Mouse (Mus musculus): Measurements from ENCODE around the gene Fus. TPM values are rescaled to one million over a fixed set of nuclear protein-coding genes. Genes with fewer than 3 reads are reported as not detected.

Gene Fus
- polyA plus RNA-seq, 1 experiment from 2014 or later = 215 TPM

DNA sequence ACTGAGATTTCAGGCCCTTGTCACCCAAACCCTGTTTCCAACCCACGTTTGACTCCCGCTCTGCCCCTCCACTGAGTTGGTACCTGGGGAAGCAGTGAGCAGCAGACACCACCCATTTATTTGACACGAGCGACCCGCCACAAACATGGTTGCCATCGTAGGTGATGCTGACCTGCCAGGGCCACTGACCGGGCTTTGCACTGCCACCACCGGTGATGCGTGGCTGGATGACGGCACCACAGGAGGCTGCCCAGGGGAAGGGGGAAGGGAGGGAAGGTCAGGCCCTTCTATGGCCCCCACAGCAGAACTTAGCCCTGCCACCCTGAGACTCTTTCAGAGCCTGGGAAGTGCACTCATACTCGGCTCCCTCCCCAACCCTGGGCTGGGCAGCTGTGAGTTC, 39.5 kb upstream of the Fus start:
- H3K4me1 ChIP-seq (ENCODE audit: control insufficient read depth, insufficient read depth, low read length) = peaks cover 49% of the 10 kb centered on the region
- H3K27me3 ChIP-seq (replicated peaks; ENCODE audit: control insufficient read depth, insufficient read depth, low read length) = no peaks in the 10 kb centered on the region
- WGBS = 81% methylated on average over 11 of the region's 11 CpGs
- H3K9ac ChIP-seq (ENCODE audit: low read depth, low read length) = peak overlapping the region; percentile 75
- peaks cover 5% of the 10 kb centered on the region; the same call in 1 of the 2 replicates for H3K36me3 ChIP-seq (ENCODE audit: control insufficient read depth, insufficient read depth, low read length)
- peak overlapping the region; percentile 42 for H3K4me2 ChIP-seq (ENCODE audit: low read depth, low read length)
- ATAC-seq = no peak
- no peaks in the 10 kb centered on the region for H3K9me3 ChIP-seq (ENCODE audit: control insufficient read depth, low read length)
- H3K4me3 ChIP-seq (ENCODE audit: low read length) = peak overlapping the region; percentile 57
- H3K27ac ChIP-seq (ENCODE audit: low read length) = peak overlapping the region; percentile 83

DNA sequence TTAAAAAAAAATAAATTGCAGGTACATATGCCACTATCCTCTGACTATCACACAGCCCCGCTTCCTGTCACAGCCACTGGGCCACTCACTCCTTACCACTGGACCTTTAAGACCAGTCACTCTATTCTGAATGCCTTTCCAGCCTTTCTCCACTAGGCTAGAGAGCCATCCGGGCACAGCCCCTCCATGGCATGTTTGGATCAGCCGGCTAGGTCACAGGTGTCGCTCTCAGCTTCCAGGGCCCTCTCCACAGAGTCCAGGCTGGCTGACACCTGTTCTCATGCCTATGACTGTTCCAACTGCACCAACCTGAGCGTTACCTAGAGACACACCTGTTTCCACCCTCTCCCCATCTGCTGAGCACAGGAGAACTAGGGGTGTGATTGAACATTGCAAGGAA, 38.7 kb upstream of the Fus start:
- Histone ChIP-seq H3K9me3 (ENCODE audit: control insufficient read depth, low read length) (no peaks in the 10 kb centered on the region), H3K27me3 (replicated peaks; ENCODE audit: control insufficient read depth, insufficient read depth, low read length) (no peaks in the 10 kb centered on the region), H3K36me3 (ENCODE audit: control insufficient read depth, insufficient read depth, low read length) (peaks cover 5% of the 10 kb centered on the region; the same call in 1 of the 2 replicates), H3K4me3 (ENCODE audit: low read length) (peak overlapping the region; percentile 57), H3K27ac (ENCODE audit: low read length) (peak overlapping the region; percentile 83), H3K4me2 (ENCODE audit: low read depth, low read length) (peak overlapping the region; percentile 42), H3K9ac (ENCODE audit: low read depth, low read length) (peak overlapping the region; percentile 75), H3K4me1 (ENCODE audit: control insufficient read depth, insufficient read depth, low read length) (peaks cover 45% of the 10 kb centered on the region)
- ATAC-seq = peak; percentile 18; the same call in 1 of the 2 replicates
- 33% methylated on average over 5 of the region's 5 CpGs for WGBS

DNA sequence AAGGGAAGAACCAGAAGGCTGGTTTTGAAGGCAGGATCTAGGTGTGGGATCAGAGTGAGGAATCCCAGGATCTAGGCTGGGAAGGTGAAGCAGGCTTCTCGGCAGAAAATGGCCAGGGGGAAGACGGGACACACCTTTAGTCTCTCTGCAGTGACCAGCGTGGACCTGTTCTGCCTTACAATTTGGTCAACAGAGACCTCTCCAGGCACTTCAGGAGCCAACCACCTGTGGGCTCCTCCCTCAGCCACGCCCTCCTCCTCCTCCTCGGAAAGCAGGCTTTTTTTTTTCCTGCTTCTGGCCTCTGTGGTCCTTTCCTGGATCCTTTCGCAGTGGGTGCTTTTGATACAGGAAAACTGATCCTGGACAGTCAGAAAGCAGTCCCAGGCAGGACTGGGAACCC, 37.3 kb upstream of the Fus start, which contains the start of gene Prss8:
Prss8 (minus strand) TSS at position 182 of the 400 bp plus-strand sequence.
- peaks cover 47% of the 10 kb centered on the region for H3K4me1 ChIP-seq (ENCODE audit: control insufficient read depth, insufficient read depth, low read length)

DNA sequence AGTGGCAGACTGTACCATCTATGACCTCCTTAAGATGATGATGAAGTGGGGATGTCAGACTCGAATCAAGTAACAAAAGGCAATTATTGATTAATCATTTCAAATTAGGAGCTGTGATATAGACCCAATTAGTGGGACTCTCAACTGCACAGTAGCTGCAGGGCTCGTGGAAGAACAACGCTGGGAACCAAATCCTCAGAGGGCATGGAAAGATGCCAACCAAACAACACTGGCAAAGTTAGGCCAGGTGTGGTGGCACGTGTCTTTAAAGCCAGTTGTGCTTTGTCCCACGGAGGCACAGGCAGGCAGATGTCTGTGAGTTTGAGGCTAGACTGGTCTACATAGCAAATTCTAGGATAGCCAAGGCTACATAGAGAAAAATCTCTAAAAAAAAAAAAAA, 36.6 kb upstream of the Fus start:
- no peak for ATAC-seq
- peaks cover 47% of the 10 kb centered on the region for H3K4me1 ChIP-seq (ENCODE audit: control insufficient read depth, insufficient read depth, low read length)
- H3K4me3 ChIP-seq (ENCODE audit: low read length) = no peak overlapping the region
- H3K27me3 ChIP-seq (replicated peaks; ENCODE audit: control insufficient read depth, insufficient read depth, low read length) = no peaks in the 10 kb centered on the region
- no peaks in the 10 kb centered on the region for H3K9me3 ChIP-seq (ENCODE audit: control insufficient read depth, low read length)
- H3K4me2 ChIP-seq (ENCODE audit: low read depth, low read length) = peak overlapping the region; percentile 42
- WGBS = 72% methylated on average over 5 of the region's 5 CpGs
- H3K9ac ChIP-seq (ENCODE audit: low read depth, low read length) = no peak overlapping the region
- 0 out of 2 replicates have a peak, but pooled peaks cover 3% of the 10 kb centered on the region for H3K36me3 ChIP-seq (ENCODE audit: control insufficient read depth, insufficient read depth, low read length)
- peak overlapping the region; percentile 64; the same call in 1 of the 2 replicates for H3K27ac ChIP-seq (ENCODE audit: low read length)

More for the DNA sequence above, 37.3 kb upstream of the Fus start, which contains the start of gene Prss8:
- 11% methylated on average over 6 of the region's 6 CpGs for WGBS
- H3K9ac ChIP-seq (ENCODE audit: low read depth, low read length) = peak within 1 kb of the TSS; percentile 75
- H3K27ac ChIP-seq (ENCODE audit: low read length) = peak within 1 kb of the TSS; percentile 83
- ATAC-seq = peak; percentile 39
- H3K27me3 ChIP-seq (replicated peaks; ENCODE audit: control insufficient read depth, insufficient read depth, low read length) = no peaks in the 10 kb centered on the region
- no peaks in the 10 kb centered on the region for H3K9me3 ChIP-seq (ENCODE audit: control insufficient read depth, low read length)
- peak within 1 kb of the TSS; percentile 42 for H3K4me2 ChIP-seq (ENCODE audit: low read depth, low read length)
- 0 out of 2 replicates have a peak, but pooled peaks cover 3% of the 10 kb centered on the region for H3K36me3 ChIP-seq (ENCODE audit: control insufficient read depth, insufficient read depth, low read length)
- peak within 1 kb of the TSS; percentile 57 for H3K4me3 ChIP-seq (ENCODE audit: low read length)

DNA sequence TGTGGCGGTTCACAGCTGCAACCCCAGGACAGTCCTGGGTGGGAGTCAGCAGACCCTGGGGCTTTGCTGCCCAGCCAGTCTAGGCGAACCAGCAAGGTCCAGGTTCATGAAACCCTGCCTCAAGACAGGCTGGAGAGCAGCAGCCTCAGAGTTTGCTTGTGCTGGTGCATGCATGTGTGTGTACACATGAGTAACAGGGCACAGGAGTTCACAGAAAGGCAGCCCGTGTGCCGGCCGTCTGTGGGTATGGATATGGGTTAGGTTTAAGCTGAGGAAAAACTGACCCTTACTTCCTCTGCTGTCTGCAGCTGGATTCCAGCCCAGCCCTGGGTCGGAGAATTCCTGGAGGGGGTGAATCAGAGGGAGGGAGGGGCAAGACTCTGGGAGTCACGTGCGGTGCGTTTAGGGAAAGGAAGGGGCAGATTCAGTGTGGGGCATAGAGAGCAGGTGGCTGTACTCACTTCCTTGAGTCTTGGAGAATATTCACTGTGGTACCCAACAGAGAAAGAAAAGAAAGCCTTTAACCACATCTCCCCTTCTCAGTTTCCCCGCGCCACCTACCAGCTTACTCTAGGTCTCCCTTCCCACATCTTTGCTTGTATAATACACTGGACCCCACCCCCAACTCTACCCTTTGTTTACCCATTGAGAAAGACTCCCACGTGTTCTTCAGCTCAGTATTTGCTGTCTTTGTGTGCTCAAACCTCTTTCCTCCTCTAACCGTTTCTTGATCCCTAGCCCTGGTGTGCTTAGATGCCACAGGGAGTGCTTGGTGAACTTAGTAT, 35.7 kb upstream of the Fus start:
- peak; percentile 12; the same call in 1 of the 2 replicates for ATAC-seq
- H3K27me3 ChIP-seq (replicated peaks; ENCODE audit: control insufficient read depth, insufficient read depth, low read length) = no peaks in the 10 kb centered on the region
- peak overlapping the region; percentile 3; the same call in 1 of the 2 replicates for H3K4me3 ChIP-seq (ENCODE audit: low read length)
- H3K4me1 ChIP-seq (ENCODE audit: control insufficient read depth, insufficient read depth, low read length) = peaks cover 51% of the 10 kb centered on the region
- H3K36me3 ChIP-seq (ENCODE audit: control insufficient read depth, insufficient read depth, low read length) = 0 out of 2 replicates have a peak, but pooled peaks cover 2% of the 10 kb centered on the region
- WGBS = 24% methylated on average over 13 of the region's 13 CpGs
- peak overlapping the region; percentile 24; the same call in 1 of the 2 replicates for H3K4me2 ChIP-seq (ENCODE audit: low read depth, low read length)
- H3K9ac ChIP-seq (ENCODE audit: low read depth, low read length) = peak overlapping the region; percentile 57
- H3K9me3 ChIP-seq (ENCODE audit: control insufficient read depth, low read length) = no peaks in the 10 kb centered on the region
- H3K27ac ChIP-seq (ENCODE audit: low read length) = peak overlapping the region; percentile 80

DNA sequence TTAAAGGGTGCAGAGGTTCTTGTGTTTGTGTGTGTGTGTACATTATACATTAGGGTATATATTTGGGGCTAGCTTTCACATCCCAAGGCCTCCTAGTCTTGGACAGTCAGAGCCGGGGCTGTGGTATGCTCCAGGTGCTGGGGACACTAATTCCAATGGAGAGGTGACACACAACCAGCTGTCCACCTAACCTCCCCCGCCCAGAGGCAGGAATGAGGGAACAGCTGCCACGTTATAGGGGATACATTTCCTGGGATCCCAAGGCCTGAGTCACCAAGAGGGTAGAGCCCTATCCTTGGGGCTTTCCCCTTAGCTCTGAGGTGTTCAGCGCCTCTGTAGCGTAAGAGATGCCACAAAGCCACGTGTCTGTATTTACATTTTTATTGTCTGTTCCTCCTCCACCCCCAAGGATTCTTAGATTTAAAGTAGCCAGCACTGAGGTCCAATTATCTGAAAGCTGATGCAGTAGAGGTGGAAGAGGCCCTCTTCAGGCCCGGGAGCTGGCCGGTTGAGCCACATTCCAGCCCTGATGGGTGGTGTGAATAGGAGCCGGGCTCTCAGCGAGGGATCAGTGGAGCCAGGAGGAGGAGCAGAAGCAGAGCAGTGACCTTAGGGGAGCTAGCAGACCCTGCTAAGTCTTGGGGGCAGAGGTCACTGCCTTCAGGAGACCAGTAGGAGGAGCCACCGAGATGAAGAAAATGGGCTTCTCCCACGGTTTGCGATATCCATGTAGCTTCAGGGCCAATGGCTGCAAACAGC, 34.8 kb upstream of the Fus start:
- H3K36me3 ChIP-seq (ENCODE audit: control insufficient read depth, insufficient read depth, low read length) = no peaks in the 10 kb centered on the region
- WGBS = 20% methylated on average over 13 of the region's 13 CpGs
- peak overlapping the region; percentile 57; the same call in 1 of the 2 replicates for H3K9ac ChIP-seq (ENCODE audit: low read depth, low read length)
- H3K4me2 ChIP-seq (ENCODE audit: low read depth, low read length) = peak overlapping the region; percentile 28
- no peaks in the 10 kb centered on the region for H3K9me3 ChIP-seq (ENCODE audit: control insufficient read depth, low read length)
- no peak overlapping the region for H3K4me3 ChIP-seq (ENCODE audit: low read length)
- peak overlapping the region; percentile 80 for H3K27ac ChIP-seq (ENCODE audit: low read length)
- no peak for ATAC-seq
- H3K27me3 ChIP-seq (replicated peaks; ENCODE audit: control insufficient read depth, insufficient read depth, low read length) = no peaks in the 10 kb centered on the region
- H3K4me1 ChIP-seq (ENCODE audit: control insufficient read depth, insufficient read depth, low read length) = peaks cover 48% of the 10 kb centered on the region

DNA sequence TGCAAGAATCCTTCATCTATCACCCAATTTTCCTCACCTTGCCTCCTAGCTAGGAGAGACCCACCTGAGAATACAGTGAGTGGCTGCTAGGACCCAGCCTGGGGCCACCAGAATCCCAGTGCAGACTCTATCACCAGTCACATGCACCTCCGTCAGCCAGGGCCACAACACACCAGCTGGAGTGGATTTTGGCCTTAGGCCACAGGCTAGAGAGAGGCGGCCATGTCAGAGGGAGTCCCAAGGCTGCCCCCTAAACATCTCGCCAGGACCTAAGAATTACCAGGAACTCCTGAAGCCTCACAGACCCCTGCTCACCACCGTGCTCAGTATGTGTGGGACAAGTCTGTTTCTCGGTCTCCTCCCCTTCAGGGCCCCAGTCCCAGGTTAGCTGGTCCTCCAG, 33.2 kb upstream of the Fus start:
- Histone ChIP-seq H3K4me1 (ENCODE audit: control insufficient read depth, insufficient read depth, low read length) (peaks cover 48% of the 10 kb centered on the region), H3K36me3 (ENCODE audit: control insufficient read depth, insufficient read depth, low read length) (no peaks in the 10 kb centered on the region), H3K9me3 (ENCODE audit: control insufficient read depth, low read length) (no peaks in the 10 kb centered on the region), H3K4me2 (ENCODE audit: low read depth, low read length) (no peak overlapping the region), H3K27me3 (replicated peaks; ENCODE audit: control insufficient read depth, insufficient read depth, low read length) (no peaks in the 10 kb centered on the region), H3K9ac (ENCODE audit: low read depth, low read length) (peak overlapping the region; percentile 62), H3K4me3 (ENCODE audit: low read length) (no peak overlapping the region), H3K27ac (ENCODE audit: low read length) (no peak overlapping the region)
- WGBS = 80% methylated on average over 5 of the region's 5 CpGs
- ATAC-seq = no peak

DNA sequence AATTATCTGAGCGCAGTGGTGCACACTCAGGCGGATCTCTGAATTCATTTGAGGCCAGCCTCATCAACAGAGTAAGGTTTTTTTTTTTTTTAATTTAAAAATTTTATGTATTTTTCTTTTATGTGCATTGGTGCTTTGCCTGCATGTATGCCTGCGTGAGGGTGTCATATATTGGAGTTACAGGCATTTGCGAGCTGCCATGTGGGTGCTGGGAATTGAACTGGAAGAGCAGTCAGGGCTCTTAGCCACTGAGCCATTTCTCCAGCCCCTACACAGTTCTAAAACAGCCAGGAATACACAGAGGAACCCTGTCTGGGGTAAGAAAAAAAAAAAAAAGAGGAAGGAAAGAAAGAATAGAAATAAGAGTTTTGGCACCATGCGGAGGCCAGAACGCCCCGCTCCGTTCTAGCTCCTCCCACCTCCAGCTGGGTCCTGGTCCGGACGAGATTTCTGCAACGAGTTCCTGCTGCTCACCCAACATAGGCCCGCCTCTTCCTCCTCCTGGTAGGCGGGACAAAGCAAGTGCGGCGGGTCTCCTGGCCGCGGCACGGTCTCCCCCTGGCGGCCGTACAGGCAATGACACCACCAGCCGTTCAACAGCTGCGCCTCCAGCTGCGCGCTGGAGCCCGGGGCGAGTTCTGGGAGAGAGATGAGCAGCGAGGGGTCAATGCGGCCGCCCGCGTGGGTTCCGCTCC, 32.1 kb upstream of the Fus start:
- peak overlapping the region; percentile 96 for H3K4me2 ChIP-seq (ENCODE audit: low read depth, low read length)
- no peaks in the 10 kb centered on the region for H3K27me3 ChIP-seq (replicated peaks; ENCODE audit: control insufficient read depth, insufficient read depth, low read length)
- peak; percentile 93 for ATAC-seq
- peak overlapping the region; percentile 89 for H3K9ac ChIP-seq (ENCODE audit: low read depth, low read length)
- H3K4me3 ChIP-seq (ENCODE audit: low read length) = peak overlapping the region; percentile 79
- H3K36me3 ChIP-seq (ENCODE audit: control insufficient read depth, insufficient read depth, low read length) = no peaks in the 10 kb centered on the region
- peaks cover 47% of the 10 kb centered on the region for H3K4me1 ChIP-seq (ENCODE audit: control insufficient read depth, insufficient read depth, low read length)
- WGBS = 6% methylated on average over 32 of the region's 32 CpGs
- H3K27ac ChIP-seq (ENCODE audit: low read length) = peak overlapping the region; percentile 69
- H3K9me3 ChIP-seq (ENCODE audit: control insufficient read depth, low read length) = no peaks in the 10 kb centered on the region

All from intestine, embryonic 16.5 days (tissue).